Mouse (Mus musculus) megakaryocyte, embryonic 14.5 days (primary cell): Measurements from ENCODE around the gene Ddx19b. TPM values are rescaled to one million over a fixed set of nuclear protein-coding genes. Genes with fewer than 3 reads are reported as not detected.
"Not testable (repeated sequence)": the region's sequence is repeated elsewhere in the genome, so short reads cannot be mapped to it uniquely, and the experiment has no call there.

Experiments
- H3K27me3 ChIP-seq: replicated peaks from 2 replicates; pipeline ENCODE3; 2012; ENCODE audit warnings: inconsistent platforms
- H3K36me3 ChIP-seq: replicated peaks from 2 replicates; pipeline ENCODE3; 2012; ENCODE audit warnings: low read length, inconsistent platforms, mixed read lengths
- H3K4me1 ChIP-seq: 2 replicates; pipeline ENCODE4 v1.6.1; 2012; ENCODE audit warnings: inconsistent platforms
- H3K4me3 ChIP-seq: replicated peaks from 2 replicates; pipeline ENCODE3; 2012; ENCODE audit warnings: moderate library complexity, mild to moderate bottlenecking, inconsistent platforms
- H3K9me3 ChIP-seq: 2 replicates; pipeline ENCODE4 v1.6.1; 2012; ENCODE audit warnings: inconsistent platforms
- FLI1 ChIP-seq: IDR thresholded peaks from 2 replicates; pipeline ENCODE4 v1.6.1; 2012; ENCODE audit warnings: low read length, inconsistent platforms, mixed read lengths
- GATA1 ChIP-seq: IDR thresholded peaks from 3 replicates; pipeline ENCODE4 v1.6.1; 2012; ENCODE audit warnings: mixed read lengths, low read length, inconsistent platforms, borderline replicate concordance
- polyA plus RNA-seq: library from polyadenylated mRNA; stranded (reverse); fragments of >175 nt; gene quantifications from 2 replicates; pipeline ENCODE4 v1.2.3, GENCODE M21; 2012; ENCODE audit warnings: low replicate concordance; ENCODE audit not compliant: insufficient read depth

The Ddx19b gene
- polyA plus RNA-seq, result 1.1 TPM in 1 of 2 replicates, not detected in the other

DNA sequence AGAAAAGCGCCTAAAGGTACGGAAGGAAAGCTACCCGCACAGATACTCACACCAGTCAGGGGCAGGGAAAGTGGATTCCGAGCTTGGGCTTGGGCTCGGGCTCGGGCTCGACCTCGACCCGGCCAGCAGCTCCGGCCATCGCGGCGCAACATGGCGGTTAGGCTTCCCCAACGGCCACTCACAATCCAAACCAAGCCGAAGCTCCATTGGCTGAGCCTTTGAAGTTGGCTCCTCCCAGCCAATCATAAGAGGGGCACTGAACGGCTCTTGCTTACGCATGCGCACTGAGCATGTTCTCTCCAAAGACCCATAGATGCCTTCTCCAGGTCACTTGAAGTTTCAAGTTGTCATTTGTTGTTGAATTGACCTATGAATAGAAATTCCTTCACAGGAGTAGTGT is at the start of gene Ddx19b:
Gene Ddx19b (minus strand): TSS at position 180 of the 400 bp plus-strand sequence.
- no peak within 1 kb of the TSS for H3K4me3 ChIP-seq
- TF ChIP-seq GATA1 (no peak), FLI1 (no peak)
- peaks cover 17% of the 10 kb centered on the region for H3K36me3 ChIP-seq
- peaks cover 49% of the 10 kb centered on the region for H3K4me1 ChIP-seq
- no peaks in the 10 kb centered on the region for H3K9me3 ChIP-seq
- H3K27me3 ChIP-seq, result no peaks in the 10 kb centered on the region

DNA sequence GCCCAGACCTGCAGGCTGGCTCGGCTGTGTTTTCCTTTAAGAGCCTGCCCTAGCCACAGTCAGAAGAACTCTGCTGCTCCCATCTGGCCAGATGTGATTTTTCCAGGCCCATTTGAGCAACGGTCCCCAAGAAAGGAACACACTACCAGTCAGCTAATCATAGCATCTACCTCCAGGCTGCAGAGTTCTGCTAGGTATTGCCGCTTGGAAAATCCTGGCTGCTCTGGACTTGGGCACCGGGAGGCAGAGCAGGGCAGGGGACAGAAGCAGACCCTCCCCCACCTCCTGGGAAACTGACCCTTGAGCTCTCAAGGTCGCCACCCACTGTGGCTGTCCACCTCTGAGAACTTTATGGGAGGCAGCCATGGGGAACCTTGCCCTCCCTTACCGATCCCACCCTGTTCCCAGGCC is 48.3 kb upstream of the Ddx19b start:
- H3K4me1 ChIP-seq, result peaks cover 12% of the 10 kb centered on the region; the same call in 1 of the 2 replicates

DNA sequence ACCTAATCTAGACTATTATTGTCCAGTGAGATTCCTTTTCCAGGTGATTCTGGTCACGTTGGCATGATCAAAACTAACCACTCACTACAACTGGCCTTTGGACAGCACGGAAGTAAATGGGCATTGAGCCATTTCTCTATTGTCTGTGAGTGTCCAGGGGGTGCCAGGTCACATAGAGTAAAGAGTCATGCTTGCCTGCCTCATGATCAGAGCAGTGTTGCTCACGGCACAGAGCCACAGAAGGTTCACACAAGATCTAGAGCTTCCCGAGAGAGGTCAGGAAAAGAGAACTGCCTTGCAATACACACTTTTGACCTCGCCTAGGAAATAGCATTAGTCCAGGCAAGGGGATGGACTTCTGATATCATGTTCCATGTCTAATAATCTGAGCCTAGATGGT is 47.9 kb upstream of the Ddx19b start:
- Histone ChIP-seq H3K4me3 (no peak overlapping the region), H3K4me1 (peaks cover 12% of the 10 kb centered on the region; the same call in 1 of the 2 replicates), H3K36me3 (no peaks in the 10 kb centered on the region), H3K27me3 (peaks cover 63% of the 10 kb centered on the region), H3K9me3 (no peaks in the 10 kb centered on the region; the same call in 1 of the 2 replicates)
- TF ChIP-seq FLI1, result no peak
- TF ChIP-seq GATA1, result no peak

More for the DNA sequence above, 48.3 kb upstream of the Ddx19b start:
- Histone ChIP-seq H3K9me3 (no peaks in the 10 kb centered on the region), H3K4me3 (no peak overlapping the region), H3K27me3 (peaks cover 66% of the 10 kb centered on the region), H3K36me3 (no peaks in the 10 kb centered on the region)
- TF ChIP-seq FLI1 (no peak), GATA1 (no peak)

DNA sequence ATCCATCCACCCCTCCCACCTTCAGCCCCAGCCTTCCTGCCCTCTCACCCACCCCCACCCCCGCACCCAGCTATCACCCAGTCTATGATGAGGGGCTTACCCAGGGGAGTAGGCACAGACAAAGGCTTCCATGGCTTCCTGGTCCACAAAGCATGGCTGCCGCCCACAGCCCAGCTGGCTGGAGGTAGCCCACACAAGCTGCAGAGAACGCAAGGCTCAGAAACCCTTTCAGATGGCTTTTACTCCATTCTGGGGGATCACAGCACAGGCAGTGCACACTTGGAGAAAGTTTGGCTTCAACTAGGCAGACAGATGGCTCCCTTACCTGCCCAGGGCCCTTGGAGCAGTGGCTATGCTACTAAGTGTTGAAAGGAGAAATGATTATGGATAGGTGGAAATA is 44.4 kb upstream of the Ddx19b start:
- Histone ChIP-seq H3K27me3 (peaks cover 64% of the 10 kb centered on the region), H3K4me1 (peaks cover 12% of the 10 kb centered on the region; the same call in 1 of the 2 replicates), H3K9me3 (peaks cover 13% of the 10 kb centered on the region), H3K4me3 (no peak overlapping the region), H3K36me3 (no peaks in the 10 kb centered on the region)
- TF ChIP-seq FLI1 (no peak), GATA1 (no peak)

DNA sequence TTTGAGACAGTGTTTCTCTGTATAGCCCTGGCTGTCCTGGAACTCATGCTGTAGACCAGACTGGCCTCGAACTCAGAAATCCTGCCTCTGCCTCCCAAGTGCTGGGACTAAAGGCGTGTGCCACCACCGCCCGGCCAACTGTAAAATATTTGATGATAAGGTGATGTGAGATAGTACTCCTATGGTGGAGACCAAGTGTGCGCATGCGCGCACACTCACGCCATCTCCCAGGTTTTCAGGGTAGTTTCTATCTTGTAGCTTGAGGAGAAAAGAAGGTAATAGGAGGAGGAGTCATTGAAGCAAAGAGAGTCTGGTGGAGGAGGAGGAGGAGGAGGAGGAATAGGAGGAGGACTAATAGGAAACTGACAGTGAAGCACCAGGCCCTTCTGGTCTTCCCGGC is 37.1 kb upstream of the Ddx19b start:
- H3K27me3 ChIP-seq, result peaks cover 51% of the 10 kb centered on the region
- not testable (repeated sequence) for H3K4me3 ChIP-seq, H3K36me3 ChIP-seq, H3K9me3 ChIP-seq, H3K4me1 ChIP-seq

DNA sequence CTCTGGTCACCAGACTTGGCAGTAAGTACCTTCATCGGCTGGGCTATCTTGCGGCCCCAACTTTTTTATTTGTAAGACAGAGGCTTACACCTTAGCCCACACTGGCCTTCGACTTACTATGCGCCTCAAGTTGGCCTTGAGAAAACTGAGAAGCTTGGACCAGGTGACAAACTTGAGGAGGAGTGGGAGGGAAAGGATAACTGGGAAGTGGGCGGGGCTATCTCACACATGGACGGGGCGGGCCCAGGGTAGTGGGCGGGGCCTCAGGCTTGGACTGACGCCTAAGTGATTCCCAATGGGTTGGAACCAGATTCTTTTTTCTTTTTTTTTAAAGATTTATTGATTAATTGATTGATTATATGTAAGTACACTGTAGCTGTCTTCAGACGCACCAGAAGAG is 35.9 kb upstream of the Ddx19b start:
- TF ChIP-seq FLI1 (no peak), GATA1 (no peak)
- no peak overlapping the region for H3K4me3 ChIP-seq

DNA sequence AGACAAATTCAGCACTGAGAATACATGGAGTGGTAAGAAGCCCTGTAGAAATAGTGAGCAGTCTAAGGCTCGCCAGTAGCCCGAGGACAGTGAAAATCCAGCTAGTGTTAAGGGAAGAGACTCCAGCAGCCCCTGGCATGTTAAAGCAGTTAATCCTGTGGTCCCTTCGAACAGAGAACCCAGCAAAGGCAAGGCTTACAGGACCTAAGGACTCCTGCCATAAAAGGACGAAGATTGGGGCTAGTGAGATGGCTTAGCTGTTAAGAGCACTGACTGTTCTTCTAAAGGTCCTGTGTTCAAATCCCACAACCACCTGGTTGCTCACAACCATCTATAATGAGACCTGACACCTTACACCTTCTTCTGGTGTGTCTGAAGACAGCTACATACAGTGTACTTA is 34.8 kb upstream of the Ddx19b start:
- Histone ChIP-seq H3K9me3 (no peaks in the 10 kb centered on the region), H3K4me3 (no peak overlapping the region), H3K36me3 (no peaks in the 10 kb centered on the region), H3K4me1 (peaks cover 24% of the 10 kb centered on the region), H3K27me3 (peaks cover 39% of the 10 kb centered on the region)
- TF ChIP-seq GATA1 (no peak), FLI1 (no peak)

More for the DNA sequence above, 35.9 kb upstream of the Ddx19b start:
- Histone ChIP-seq H3K9me3 (no peaks in the 10 kb centered on the region), H3K27me3 (peaks cover 43% of the 10 kb centered on the region), H3K4me1 (peaks cover 12% of the 10 kb centered on the region), H3K36me3 (no peaks in the 10 kb centered on the region)

DNA sequence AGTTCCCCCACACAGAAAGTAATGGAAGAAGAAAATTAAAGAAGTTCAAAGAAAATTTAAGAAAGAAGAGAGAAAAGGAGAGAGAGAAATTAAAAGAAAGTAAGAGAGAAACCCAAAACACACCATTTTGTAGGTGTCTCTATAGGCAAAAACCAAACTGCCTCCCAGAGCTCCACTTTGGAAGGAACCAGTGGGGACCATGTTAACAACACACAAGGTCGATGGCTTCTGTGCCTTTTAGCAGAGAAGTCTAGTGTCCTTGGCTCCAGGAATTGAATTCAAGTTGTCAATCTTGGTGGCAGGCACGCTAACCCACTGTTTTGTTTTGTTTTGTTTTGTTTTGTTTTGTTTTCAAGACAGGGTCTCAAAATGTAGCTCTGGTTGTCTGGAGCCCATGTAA is 31.3 kb upstream of the Ddx19b start:
- H3K4me3 ChIP-seq, result peak overlapping the region; percentile 46
- H3K27me3 ChIP-seq, result peaks cover 35% of the 10 kb centered on the region
- peaks cover 55% of the 10 kb centered on the region for H3K4me1 ChIP-seq
- H3K36me3 ChIP-seq, result peaks cover 3% of the 10 kb centered on the region
- no peaks in the 10 kb centered on the region for H3K9me3 ChIP-seq
- TF ChIP-seq GATA1 (no peak), FLI1 (no peak)

DNA sequence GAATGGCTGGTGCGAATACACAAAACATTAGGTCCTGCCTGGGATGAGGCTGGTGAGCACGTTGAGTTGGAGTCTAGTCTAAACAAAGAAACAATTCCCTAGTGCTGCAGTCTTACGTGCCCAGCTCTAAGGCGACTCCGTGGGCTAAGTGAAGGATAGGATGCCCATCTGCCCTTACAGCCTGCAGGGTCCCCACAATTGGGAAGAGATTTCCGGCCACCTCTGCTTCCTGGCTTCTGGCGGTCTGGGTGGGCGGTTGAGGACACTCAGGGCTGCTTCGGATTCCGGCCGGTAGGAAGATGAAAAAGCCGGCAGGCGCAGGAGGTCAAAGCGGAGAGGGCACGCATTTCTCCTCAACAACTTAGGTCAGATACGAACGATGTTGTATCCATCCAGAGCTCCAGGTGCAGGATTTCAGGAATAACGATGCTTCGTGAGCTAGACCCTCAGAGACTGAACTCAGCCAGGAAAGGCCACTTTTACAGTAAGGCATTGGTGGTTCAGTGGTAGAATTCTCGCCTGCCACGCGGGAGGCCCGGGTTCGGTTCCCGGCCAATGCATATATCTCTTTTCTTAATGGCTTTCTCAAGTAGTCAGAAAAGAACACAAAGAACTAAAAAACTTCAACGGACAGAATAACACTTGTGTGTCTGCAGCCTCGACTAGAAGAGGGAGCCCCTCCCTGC is 30.7 kb upstream of the Ddx19b start:
- Histone ChIP-seq H3K36me3 (peaks cover 3% of the 10 kb centered on the region), H3K4me3 (peak overlapping the region; percentile 94), H3K4me1 (peaks cover 61% of the 10 kb centered on the region), H3K27me3 (peaks cover 35% of the 10 kb centered on the region), H3K9me3 (no peaks in the 10 kb centered on the region)
- TF ChIP-seq GATA1 (no peak), FLI1 (no peak)

DNA sequence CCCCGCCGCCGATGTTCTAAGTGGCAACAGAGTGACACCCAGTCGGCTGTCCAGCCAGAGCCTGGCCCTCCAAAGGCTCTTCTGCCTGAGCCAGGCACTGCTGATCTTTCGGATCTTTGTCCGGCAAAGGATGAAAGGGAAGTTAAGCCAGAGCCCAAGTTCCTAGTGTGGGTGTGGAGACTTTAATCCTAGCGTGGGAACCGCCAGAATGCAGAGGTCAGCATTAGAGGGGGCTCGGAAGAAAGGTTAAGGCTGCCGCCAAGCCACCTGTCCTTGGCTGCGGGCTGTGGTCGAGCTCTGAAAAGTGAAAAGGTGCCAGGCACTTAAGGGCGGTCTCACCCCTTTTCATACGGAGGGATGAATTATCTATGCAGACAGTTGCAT is 30.1 kb upstream of the Ddx19b start:
- H3K4me3 ChIP-seq, result peak overlapping the region; percentile 94
- H3K4me1 ChIP-seq, result peaks cover 67% of the 10 kb centered on the region
- H3K27me3 ChIP-seq, result peaks cover 32% of the 10 kb centered on the region
- peaks cover 3% of the 10 kb centered on the region for H3K36me3 ChIP-seq
- no peak for TF ChIP-seq GATA1
- TF ChIP-seq FLI1, result no peak
- no peaks in the 10 kb centered on the region for H3K9me3 ChIP-seq
